Mouse (Mus musculus): Measurements from ENCODE around the gene Ppp1r26. TPM values are rescaled to one million over a fixed set of nuclear protein-coding genes. Genes with fewer than 3 reads are reported as not detected.
"Not testable (repeated sequence)": the region's sequence is repeated elsewhere in the genome, so short reads cannot be mapped to it uniquely, and the experiment has no call there.

Ppp1r26 gene
- total RNA-seq, 4 experiments from 2014 or later = 2.5 to 3.4 (median 3.0) TPM

DNA sequence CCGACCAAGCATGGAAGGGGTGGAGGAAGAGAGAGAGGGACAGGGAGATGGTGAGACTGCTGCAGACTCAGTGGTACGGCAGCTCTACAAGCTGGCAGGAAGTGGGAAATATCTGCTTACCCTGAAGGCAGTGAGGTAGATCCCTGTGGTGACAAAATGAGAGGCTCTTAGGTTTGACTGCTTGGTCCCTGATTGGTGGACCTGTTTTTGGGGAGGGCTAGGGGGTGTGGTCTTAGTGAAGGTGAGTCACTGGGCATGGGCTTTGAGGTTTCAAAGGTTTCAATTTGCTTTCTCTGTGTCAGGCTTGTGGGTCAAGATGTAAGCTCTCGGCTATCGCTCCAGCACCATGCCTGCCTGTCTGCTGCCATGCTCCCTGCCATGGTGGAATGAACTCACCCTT lies 1.5 kb upstream of the Ppp1r26 start:
- no peak for DNase-seq (ENCODE audit: low spot score in 2 of 2)

DNA sequence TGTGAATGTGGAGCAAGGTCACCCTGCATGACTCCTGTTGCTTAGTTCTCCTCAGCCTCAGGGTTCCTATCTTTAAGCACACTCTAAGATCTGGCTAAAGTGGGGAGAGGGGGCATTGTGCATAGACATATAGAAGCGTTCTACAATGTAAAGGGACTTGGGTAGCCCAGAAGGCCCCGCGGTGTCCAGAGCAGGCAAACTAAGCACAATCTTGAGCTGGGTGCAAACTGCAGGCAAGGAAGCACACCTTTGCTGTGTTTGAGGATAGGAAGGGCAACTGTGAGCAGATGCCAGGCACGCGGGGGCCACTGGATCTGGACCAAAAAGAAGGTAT lies 452 bp upstream of the Ppp1r26 start:
- DNase-seq (ENCODE audit: low spot score in 2 of 2) = no peak

DNA sequence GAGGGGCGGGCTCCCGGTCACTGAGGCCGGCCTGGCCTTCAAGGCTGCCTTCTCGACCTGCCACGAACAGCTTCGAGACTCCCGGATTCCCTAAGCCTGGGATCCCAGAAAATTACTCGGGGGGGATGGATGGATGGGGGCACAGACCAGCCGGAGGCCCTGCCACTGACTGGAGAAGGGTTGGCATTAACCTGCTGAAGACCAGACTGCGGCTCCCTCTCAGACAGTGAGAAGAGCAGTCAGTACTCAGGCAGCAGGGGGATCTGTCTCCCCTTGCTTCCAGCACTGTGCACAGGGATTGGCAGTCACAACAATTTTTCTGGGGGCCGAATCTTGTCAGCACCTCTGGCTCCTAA lies 693 bp downstream of the Ppp1r26 start:
- DNase-seq (ENCODE audit: low spot score in 2 of 2) = no peak

DNA sequence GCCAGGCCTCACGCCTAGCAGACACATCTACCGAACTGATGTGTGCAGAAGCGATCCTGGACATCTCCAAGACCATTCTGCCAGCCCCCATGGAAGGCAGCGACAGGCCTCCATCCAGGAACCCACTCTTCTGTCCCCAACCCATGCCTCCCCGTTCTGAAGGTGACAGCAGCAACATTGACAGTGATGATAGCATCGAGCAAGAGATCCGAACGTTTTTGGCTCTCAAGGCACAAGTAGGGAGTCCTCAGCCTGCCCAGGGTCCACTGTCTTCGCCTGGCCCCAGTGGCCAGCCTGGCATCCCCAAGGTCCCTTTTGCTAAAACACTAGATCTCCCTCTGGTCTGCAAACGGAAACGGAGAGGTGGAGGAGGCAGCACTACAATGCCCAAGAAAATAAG lies 5.1 kb downstream of the Ppp1r26 start:
- DNase-seq (ENCODE audit: low spot score in 2 of 2) = no peak

DNA sequence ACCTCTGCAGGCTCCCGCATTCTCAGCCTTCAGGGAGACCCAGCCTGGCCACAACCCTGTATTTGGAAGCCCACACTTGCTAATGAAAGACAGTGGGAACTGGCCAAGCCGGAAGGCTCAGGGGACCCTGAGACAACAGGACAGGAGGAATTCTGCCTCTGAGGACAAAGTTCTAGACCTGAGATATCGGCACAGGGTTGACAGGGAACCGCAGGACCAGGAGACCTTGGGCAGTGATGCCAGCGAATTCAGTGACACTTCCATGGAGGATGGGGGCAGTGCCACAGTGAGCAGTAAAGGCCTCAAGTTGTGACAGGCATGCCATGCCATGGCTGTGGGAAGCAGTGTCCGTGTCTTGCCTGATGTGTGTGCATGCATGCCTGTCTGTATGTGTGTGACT lies 6.9 kb downstream of the Ppp1r26 start:
- no peak for DNase-seq (ENCODE audit: low spot score in 2 of 2)

DNA sequence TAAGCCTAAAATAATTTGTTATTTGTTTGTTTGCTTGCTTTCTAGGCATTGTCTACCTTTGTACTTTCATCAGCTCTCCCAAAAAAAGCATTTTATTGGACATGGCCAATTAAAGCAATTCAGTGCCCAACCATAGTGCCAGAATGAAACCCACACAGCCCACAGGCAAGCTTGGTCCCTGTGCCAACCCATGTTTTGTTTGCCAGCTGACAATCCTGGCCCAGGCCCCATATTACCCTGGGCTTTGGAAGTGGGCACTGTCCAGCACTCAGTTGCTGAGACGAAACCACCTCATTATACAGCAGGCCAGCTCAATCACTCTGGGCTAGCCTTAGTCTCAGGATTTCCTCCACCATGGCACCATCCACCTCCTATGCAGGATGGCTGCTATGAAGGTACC lies 10.0 kb downstream of the Ppp1r26 start:
- DNase-seq (ENCODE audit: low spot score in 2 of 2) = no peak

DNA sequence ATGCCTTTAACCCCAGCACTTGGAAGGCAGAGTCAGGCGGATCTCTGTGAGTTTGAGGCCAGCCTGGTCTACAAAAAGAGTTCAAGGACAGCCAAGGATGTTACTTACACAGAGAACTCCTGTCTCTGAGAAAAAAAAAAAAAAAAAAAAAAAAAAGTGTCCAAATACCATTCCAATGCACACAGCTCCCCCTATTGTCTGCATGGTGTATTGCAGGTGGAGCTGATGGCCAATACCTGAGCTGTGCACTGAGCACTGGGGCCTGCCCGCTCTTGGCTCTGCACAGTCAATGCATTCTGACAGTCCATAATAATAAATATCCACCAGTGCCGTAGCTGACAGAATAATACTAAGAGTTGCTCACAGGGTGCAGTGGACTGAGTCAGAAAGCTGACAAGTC lies 17.3 kb downstream of the Ppp1r26 start:
- no peak for DNase-seq (ENCODE audit: low spot score in 2 of 2)

DNA sequence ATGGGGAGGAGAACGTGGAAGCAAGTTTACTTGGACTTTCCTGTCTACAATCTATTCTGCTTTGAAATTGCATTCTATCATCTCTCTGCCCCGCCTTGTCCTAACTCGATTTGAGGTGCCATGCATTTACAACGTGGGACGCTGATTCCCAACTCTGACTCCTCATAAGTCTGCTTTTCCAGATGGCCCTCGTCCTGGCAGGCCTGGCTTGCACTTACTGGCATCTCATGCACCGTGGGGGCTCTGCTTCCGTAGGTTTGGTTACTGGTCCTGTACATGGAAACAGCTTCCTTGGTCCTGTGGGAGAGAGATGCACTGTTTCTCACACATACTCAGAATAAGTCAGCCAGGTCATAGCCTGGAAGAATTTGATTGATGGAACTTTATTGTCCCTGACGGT lies 18.3 kb downstream of the Ppp1r26 start:
- no peak for DNase-seq (ENCODE audit: low spot score in 2 of 2)

DNA sequence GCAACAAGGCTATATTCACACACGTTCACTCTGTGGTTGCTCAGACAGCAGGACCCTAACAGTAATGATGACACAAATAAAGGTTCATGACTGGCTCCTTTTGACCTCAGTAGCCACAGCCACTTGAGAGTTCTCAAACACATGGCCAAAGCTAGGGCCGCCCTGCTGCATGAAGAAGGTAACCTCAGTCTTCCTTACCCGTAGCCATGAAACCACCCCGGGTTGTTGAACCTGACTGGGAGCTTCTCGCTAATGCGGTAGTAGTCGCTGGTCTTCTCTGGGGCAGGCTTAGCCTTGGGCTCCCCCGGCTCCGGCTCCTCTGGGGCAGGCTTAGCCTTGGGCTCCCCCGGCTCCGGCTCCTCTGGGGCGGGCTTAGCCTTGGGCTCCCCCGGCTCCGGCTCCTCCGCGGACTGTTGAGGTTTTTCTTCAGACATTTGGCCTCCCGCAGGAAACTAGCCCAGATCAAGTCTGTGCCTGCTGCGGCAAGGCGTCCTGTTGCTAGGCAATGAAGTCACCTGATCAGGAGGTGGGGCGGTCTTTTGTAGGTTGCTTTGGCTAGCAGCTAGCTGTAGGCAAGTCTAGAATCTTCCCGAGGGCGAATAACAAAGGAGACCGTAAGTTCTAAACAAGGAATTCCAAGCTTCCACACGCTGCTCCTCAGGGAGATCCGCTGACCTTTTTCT lies 19.4 kb downstream of the Ppp1r26 start, which contains the start of gene 1700007K13Rik:
Gene 1700007K13Rik, minus strand, starts transcription at position 497 of the 683 bp plus-strand sequence.
- no peak for DNase-seq (ENCODE audit: low spot score in 2 of 2)

DNA sequence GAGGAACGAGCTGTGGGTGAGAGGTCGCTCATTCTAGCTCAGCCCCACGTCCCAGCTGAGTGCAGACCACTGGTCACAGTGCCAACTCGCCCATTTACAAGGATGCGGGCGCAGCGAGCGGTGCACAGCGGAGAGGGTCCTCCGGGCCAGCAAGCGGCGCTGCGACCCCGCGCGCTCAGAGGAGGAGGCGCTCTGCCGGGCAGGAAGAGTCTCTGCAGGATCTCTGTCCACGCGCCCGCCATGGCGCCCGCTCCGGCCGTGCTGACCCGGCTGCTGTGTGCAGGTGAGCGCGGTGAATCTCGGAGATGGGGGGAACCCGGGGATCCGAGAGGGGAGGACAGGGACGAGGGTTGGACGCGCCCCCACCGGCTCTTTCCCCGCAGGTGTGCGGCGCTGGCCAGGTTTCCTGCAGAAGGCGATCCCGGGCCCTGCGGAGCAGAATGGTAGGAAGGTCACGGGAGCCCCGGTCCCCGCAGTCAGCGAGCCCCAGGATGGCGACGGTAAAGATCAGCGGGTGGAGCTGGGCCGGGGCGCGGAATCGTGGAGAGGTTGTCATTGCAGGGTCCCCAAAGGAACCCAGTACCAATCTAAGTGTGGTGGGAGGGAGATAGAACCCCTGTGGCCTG lies 21.4 kb downstream of the Ppp1r26 start, which contains the start of gene Mrps2:
Gene Mrps2, plus strand, starts transcription at position 207 of the 626 bp plus-strand sequence.
- peak; percentile 64 to 79 for DNase-seq (ENCODE audit: low spot score in 2 of 2)

DNA sequence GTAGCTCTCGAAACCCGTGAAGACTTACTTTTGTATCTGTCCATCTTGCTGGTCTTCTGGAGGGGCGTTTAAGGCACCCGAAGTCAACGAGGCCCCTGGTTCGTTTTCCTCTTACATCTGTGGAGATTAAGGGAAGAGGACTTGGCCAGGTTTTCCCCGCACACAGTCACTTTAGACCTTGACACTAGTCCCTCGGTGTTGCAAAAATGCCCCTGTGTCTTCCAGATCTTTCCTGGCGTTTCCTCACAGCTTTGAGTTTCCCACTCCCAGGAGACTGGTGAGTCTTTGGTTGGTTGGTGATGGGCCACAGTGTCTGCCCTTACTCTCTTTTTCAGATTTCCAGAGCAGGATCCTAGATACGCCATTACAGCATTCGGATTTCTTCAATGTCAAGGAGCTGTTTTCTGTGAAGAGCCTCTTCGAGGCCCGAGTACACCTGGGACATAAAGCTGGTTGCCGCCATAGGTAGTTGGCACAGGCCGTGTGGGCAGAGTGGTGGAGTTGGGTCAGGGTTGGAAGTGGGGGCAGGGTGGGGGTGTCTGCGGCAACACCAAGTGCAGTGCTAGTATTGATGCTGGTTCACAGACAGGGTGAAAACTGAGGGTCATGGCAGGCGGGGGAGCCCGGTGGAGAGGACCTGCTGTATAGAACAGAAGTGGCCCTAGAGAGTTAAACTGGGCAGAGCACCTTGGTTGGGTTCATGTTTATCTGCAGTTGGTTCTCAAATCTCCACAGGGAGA lies 22.1 kb downstream of the Ppp1r26 start:
- DNase-seq (ENCODE audit: low spot score in 2 of 2) = no peak

DNA sequence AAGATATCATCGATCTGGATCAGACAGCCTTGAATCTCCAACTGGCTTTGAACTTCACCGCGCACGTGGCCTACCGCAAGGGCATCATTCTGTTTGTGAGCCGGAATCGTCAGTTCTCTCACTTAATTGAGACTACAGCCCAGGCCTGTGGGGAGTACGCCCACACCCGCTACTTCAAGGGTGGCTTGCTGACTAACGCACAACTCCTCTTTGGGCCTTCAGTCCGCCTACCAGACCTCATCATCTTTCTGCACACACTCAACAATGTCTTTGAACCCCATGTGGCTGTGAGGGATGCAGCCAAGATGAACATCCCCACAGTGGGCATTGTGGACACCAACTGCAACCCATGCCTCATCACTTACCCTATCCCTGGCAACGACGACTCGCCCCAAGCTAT lies 22.9 kb downstream of the Ppp1r26 start:
- DNase-seq (ENCODE audit: low spot score in 2 of 2) = no peak

DNA sequence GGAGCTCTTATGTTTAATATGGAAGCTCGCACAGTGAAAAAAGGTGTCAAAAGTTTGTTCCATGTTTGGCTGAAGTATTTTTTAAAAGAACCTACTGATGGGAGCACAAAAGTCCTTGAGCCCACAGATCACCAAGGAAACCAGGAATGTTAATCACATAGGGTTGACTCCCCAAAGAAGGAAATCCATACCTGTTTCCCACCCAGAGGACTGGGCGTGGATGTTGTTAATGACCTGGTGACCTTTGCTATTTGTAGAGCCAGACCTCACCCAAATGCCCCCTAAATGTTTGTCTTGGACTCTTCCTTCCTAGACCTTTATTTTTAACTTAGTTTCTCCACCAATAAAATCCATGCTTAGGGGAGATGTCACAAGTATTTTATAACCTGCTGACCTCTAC lies 24.0 kb downstream of the Ppp1r26 start:
- no peak for DNase-seq (ENCODE audit: low spot score in 2 of 2)

DNA sequence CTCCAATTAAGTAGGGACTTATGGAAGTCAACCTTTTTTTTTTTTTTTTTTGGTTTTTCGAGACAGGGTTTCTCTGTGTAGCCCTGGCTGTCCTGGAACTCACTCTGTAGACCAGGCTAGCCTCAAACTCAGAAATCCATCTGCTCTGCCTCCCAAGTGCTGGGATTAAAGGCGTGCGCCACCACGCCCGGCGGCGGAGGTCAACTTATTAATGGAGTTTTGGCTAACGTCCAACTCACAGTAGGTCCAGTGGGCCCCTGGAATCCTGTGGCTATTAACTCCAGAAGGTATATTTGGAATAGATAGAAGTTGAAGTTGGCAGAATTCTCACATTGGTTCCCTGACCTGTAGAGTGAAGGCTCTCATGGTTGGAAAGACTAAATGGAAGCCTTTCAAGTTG lies 25.4 kb downstream of the Ppp1r26 start:
- DNase-seq (ENCODE audit: low spot score in 2 of 2) = not testable (repeated sequence)

DNA sequence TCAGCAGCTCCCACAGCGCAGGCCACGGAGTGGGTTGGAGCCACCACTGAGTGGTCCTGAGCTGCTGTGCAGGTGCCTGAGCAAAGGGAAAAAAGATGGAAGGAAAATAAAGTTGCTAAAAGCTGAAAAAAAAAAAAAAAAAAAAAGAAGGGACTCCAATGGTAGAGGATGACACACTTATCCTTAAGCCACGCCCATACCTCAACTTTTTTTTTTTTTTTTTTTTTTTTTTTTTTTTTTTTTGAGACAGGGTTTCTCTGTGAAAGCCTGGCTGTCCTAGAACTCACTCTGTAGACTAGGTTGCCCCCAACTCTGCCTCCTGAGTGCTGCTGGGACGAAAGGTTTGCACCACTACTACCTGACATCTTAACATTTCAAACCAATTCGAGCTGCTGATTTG lies 31.4 kb downstream of the Ppp1r26 start:
- DNase-seq (ENCODE audit: low spot score in 2 of 2) = not testable (repeated sequence)

DNA sequence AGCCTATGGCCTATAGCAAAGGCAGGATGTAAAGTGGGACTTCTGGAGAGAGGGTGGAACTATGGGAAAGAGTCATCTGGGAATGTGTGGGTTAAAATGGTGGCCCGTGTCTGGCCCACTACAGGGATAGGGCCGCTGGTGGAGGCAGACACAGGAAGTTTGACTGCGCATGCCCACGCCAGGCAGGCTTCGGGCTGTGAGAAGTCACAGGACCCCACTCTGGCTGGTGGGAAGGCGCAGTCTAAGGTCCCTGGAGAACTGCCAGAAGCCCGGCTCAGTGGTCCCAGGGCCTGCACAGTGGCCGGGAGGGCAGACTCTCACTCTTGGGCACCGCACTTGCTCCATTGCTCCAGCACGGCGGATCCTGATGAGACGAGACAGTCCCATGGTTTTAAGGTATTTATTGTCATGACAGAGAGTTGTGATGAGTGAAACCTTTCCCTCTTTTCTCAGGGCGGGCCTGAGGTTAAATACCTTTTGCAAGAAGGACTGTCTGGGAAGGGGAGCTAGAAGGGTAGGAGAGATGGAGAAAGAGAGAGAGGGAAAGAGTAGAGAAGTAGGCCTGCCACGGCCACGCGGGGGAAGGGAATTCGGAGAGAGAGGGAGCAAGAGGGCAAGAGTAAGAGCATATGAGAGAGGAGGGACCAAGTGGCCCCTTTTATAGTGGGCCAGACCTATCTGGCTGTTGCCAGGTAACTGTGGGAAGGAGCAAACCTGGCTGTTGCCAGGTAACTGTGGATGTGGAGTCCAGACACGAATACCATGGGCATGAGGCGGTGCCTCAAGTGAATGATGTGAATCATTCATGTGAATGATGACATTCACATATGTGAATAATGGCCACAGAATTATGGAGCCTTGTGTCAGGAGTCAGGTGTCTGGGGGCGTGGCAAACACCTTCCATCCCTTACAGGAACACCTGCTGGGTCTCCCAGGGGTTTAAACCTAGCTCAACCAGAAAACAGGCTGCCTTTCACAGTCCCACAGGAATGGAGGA lies 32.9 kb downstream of the Ppp1r26 start:
- no peak for DNase-seq (ENCODE audit: low spot score in 2 of 2)

DNA sequence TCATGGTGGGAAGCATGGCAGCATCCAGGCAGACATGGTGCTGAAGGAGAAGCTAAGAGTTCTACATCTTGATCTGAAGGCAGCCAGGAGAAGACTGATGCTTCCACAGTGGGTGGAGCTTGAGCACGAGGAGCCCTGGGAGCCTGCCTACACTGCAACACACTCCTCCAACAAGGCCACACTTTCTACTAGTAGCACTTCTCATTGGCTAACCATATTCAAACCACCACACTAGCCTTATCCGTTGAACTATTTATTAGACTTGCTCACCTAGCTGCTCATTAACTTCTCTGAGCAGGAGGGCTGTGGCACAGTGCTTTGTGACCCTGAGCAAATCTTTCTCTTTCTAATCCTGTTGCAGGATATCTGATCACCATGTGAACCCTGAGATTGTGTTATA lies 37.3 kb downstream of the Ppp1r26 start:
- no peak for DNase-seq (ENCODE audit: low spot score in 2 of 2)

DNA sequence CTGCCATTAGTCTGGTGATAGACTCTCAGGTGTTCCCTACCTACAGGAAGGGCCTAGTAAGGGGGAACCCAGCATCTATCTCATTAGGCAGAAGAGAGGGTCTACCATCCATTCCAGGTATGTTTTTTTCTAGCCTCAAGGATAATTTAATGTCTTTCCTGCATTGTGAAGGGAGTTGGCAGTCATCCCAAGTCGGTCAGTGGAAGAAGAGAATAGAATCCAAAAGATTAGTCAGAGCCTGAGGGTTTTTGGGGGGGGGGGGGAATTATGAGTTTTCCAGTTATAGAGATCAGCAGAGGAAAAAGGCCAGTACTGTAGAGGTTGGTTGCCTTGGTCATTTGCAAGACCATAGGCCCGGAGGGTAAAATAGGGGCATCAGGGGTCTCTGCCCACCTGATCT lies 47.9 kb downstream of the Ppp1r26 start:
- no peak for DNase-seq (ENCODE audit: low spot score in 2 of 2)

DNA sequence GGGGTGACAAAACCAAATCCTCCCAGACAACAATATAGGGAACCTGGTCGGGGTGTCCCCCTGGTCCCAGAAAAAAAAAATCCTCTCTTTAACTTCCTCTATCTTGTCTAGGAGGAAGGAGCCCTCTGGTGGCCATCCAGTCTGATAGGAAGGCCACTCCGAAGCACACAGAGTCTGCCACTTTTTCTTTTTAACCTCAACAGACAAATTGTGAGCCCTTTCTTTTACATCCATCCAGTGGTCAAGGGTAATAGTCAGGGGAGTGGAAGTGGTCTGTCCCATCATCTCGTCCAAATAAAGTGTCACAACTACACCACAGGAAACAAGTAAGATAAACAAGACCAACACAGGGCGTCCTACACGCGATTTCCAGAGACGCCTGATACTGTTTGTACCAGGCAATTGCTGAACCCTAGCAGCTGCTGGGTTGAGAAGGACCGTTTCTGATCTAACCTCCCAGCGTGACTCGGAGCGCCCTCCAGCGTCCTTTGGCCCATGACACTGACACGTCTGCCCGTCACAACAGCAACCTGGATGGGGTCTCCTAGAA lies 48.7 kb downstream of the Ppp1r26 start:
- DNase-seq (ENCODE audit: low spot score in 2 of 2) = no peak

DNA sequence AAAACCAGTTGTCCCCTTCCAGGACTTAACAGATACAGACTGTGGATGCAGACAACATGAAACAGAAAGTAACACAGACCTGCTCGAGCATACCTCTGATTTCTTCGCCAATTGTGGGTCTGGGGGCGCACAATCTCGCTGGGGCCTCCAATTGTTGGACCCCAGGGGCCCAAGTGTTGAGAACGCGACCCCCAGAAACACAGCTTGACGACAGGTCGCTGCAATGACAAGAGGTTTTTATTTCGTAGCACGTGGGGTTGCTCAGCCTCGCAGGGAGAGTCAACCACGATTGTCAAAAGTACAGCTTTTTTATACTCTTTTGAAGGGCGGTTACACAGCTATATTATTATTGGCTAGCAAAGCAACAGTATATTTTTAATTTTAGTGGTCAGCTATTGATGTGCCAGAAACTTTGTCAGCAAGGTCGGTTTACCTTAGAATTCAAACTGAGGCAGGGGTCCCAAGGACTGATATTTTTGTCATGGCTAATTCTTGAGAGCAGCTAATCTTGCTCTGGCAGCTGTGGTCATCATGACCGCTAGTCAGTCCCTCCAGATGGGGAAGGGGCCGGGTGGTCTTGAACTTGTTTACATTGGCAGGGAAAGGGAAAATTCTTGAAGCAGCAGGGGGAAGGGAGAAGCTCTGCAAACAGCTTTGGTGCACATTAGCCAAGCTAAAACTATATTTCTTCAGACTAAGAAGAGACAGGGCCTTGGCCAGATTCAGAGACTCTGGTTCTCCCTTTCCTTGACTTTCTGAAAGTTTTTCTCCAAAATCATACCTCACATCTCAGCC lies 49.4 kb downstream of the Ppp1r26 start:
- DNase-seq (ENCODE audit: low spot score in 2 of 2) = no peak

Measured in gastrocnemius, adult 8-10 months (tissue).